Comparison of ENCODE assay signal across 15 mouse cellular contexts in genomic region chr11:96292565-96293301, GRCm38 (mm10). TPM values are rescaled to one million over a fixed set of nuclear protein-coding genes. Genes with fewer than 3 reads are reported as not detected.
A peak's percentile ranks its signal among the peaks of the same experiment; 100 is the strongest.
DNase-seq lines count a peak whose midpoint lies in the region; ATAC-seq lines count a peak whose summit lies in the region.
"Had no signal": no experiment of that assay in that cellular context is flagged by ENCODE, and none has a peak within 500 bp of the region (broad histone marks: within the 10 kb centered on the region; RNA-seq: fewer than 3 reads in every experiment).

No protein-coding gene starts in this region.

- H3K27me3 ChIP-seq in embryonic facial prominence, embryonic 14.5 days (replicated peaks; ENCODE audit: control insufficient read depth, insufficient read depth, low read length): peaks cover 99% of the 10 kb centered on the region
- H3K27me3 ChIP-seq in kidney, embryonic 15.5 days: no peaks in the 10 kb centered on the region
- H3K27me3 ChIP-seq in neural tube, embryonic 15.5 days (replicated peaks): no peaks in the 10 kb centered on the region

- no peak overlapping the region for H3K4me2 ChIP-seq in embryonic facial prominence, embryonic 14.5 days (ENCODE audit: low read depth, low read length)
- peak overlapping the region; percentile 90 for H3K4me2 ChIP-seq in kidney, embryonic 15.5 days
- H3K4me2 ChIP-seq in neural tube, embryonic 15.5 days: peak overlapping the region; percentile 87

- no peak overlapping the region for H3K27ac ChIP-seq in embryonic facial prominence, embryonic 14.5 days (replicated peaks; ENCODE audit: low read depth, low read length)
- peak overlapping the region; percentile 100 for H3K27ac ChIP-seq in kidney, embryonic 15.5 days
- peak overlapping the region; percentile 99 for H3K27ac ChIP-seq in neural tube, embryonic 15.5 days (replicated peaks)
- H3K27ac ChIP-seq: macrophage had no signal

- H3K4me1 ChIP-seq in embryonic facial prominence, embryonic 14.5 days (ENCODE audit: control insufficient read depth, insufficient read depth, low read length): no peaks in the 10 kb centered on the region
- peaks cover 60% of the 10 kb centered on the region for H3K4me1 ChIP-seq in kidney, embryonic 15.5 days
- H3K4me1 ChIP-seq in neural tube, embryonic 15.5 days: peaks cover 43% of the 10 kb centered on the region

- no peaks in the 10 kb centered on the region for H3K36me3 ChIP-seq in embryonic facial prominence, embryonic 14.5 days (ENCODE audit: control insufficient read depth, insufficient read depth, low read length)
- H3K36me3 ChIP-seq in kidney, embryonic 15.5 days: no peaks in the 10 kb centered on the region
- no peaks in the 10 kb centered on the region for H3K36me3 ChIP-seq in neural tube, embryonic 15.5 days

- no peaks in the 10 kb centered on the region for H3K9me3 ChIP-seq in embryonic facial prominence, embryonic 14.5 days (ENCODE audit: control insufficient read depth, low read length)
- no peaks in the 10 kb centered on the region for H3K9me3 ChIP-seq in kidney, embryonic 15.5 days (replicated peaks)
- no peaks in the 10 kb centered on the region for H3K9me3 ChIP-seq in neural tube, embryonic 15.5 days (replicated peaks)

- WGBS in embryonic facial prominence, embryonic 14.5 days: 2% methylated on average over 12 of the region's 12 CpGs
- WGBS in kidney, embryonic 15.5 days: 3% methylated on average over 12 of the region's 12 CpGs
- 1% methylated on average over 12 of the region's 12 CpGs for WGBS in neural tube, embryonic 15.5 days

- no peak for ATAC-seq in embryonic facial prominence, embryonic 14.5 days (ENCODE audit: low read depth)
- ATAC-seq in kidney, embryonic 15.5 days (replicated peaks; ENCODE audit: low FRiP score): no peak
- ATAC-seq in neural tube, embryonic 15.5 days (ENCODE audit: low FRiP score): no peak

- H3K4me3 ChIP-seq in embryonic facial prominence, embryonic 14.5 days (ENCODE audit: low read depth, low read length): no peak overlapping the region; the same call in 1 of the 2 replicates
- peak overlapping the region; percentile 80 for H3K4me3 ChIP-seq in kidney, embryonic 15.5 days (replicated peaks)
- peak overlapping the region; percentile 60 for H3K4me3 ChIP-seq in neural tube, embryonic 15.5 days (replicated peaks)

- 0 out of 2 replicates have a peak overlapping the region, but pooled peaks have one; percentile 19 for H3K9ac ChIP-seq in embryonic facial prominence, embryonic 14.5 days (ENCODE audit: low read depth, low read length)
- peak overlapping the region; percentile 96 for H3K9ac ChIP-seq in kidney, embryonic 15.5 days
- H3K9ac ChIP-seq in neural tube, embryonic 15.5 days (replicated peaks): peak overlapping the region; percentile 83

- intact Hi-C loops in gastrocnemius, postnatal 14 days (cut with DNase I; ENCODE audit: low total_unique reads): no loop called here

- DNase-seq in kidney, adult 11 months: peak; percentile 48
- no peak for DNase-seq in kidney, postnatal 14 days
- no peak for DNase-seq in embryonic facial prominence, embryonic 14.5 days (ENCODE audit: low spot score)
- no peak for DNase-seq in lung, postnatal 14 days
- no peak for DNase-seq in cerebellum, adult 9-10 months
- no peak for DNase-seq in gastrocnemius, postnatal 14 days
- DNase-seq: cerebellum, adult 8-10 months; right cerebral cortex, postnatal 4 days; thymus, postnatal 4 days had no signal

RNA-seq across cellular contexts. Expression of gene Hoxb6, which starts 0.5 kb away (rescaled TPM):
- polyA plus RNA-seq in embryonic facial prominence, embryonic 14.5 days (2014; fragmentation: Nextera tagmentation; extraction: Ambion mirVana): 0.22 and 0.97 TPM in 2 replicates
- polyA plus RNA-seq in kidney, embryonic 15.5 days (2015; fragmentation: Nextera tagmentation; extraction: Ambion mirVana): 47.1 and 49.1 TPM in 2 replicates
- polyA plus RNA-seq in neural tube, embryonic 15.5 days (2015; fragmentation: Nextera tagmentation; extraction: Ambion mirVana): 109 and 135 TPM in 2 replicates
- total RNA-seq in gastrocnemius, postnatal 14 days (2021): under 1 TPM; 0.43 to 0.75 TPM
- total RNA-seq: left cerebral cortex, adult 8-10 months; MEL had no signal
- polyA plus RNA-seq: macrophage had no signal

RNA-seq across cellular contexts. Expression of gene Hoxb7, which starts 6.3 kb away (rescaled TPM):
- polyA plus RNA-seq in embryonic facial prominence, embryonic 14.5 days (2014; fragmentation: Nextera tagmentation; extraction: Ambion mirVana): 0.39 and 0.42 TPM in 2 replicates
- 58.5 and 62.7 TPM in 2 replicates for polyA plus RNA-seq in kidney, embryonic 15.5 days (2015; fragmentation: Nextera tagmentation; extraction: Ambion mirVana)
- 101 and 115 TPM in 2 replicates for polyA plus RNA-seq in neural tube, embryonic 15.5 days (2015; fragmentation: Nextera tagmentation; extraction: Ambion mirVana)
- total RNA-seq in gastrocnemius, postnatal 14 days (2021): 1 to 10 TPM; 1.5 to 1.6 TPM
- total RNA-seq: hematopoietic stem cell, adult 5-6 weeks; left cerebral cortex, adult 8-10 months; MEL had no signal
- polyA plus RNA-seq: macrophage had no signal

RNA-seq across cellular contexts. Expression of gene Hoxb5, which starts 10.4 kb away (rescaled TPM):
- polyA plus RNA-seq in embryonic facial prominence, embryonic 14.5 days (2014; fragmentation: Nextera tagmentation; extraction: Ambion mirVana): 1.8 and 2.4 TPM in 2 replicates
- 18.8 and 20.2 TPM in 2 replicates for polyA plus RNA-seq in kidney, embryonic 15.5 days (2015; fragmentation: Nextera tagmentation; extraction: Ambion mirVana)
- 39.5 and 106 TPM in 2 replicates for polyA plus RNA-seq in neural tube, embryonic 15.5 days (2015; fragmentation: Nextera tagmentation; extraction: Ambion mirVana)
- total RNA-seq in gastrocnemius, postnatal 14 days (2021): under 1 TPM; 0.90 to 0.91 TPM
- total RNA-seq: left cerebral cortex, adult 8-10 months; MEL had no signal
- polyA plus RNA-seq: macrophage had no signal

RNA-seq across cellular contexts. Expression of gene Hoxb8, which starts 11.0 kb away (rescaled TPM):
- not detected in 2 replicates for polyA plus RNA-seq in embryonic facial prominence, embryonic 14.5 days (2014; fragmentation: Nextera tagmentation; extraction: Ambion mirVana)
- 8.9 and 9.8 TPM in 2 replicates for polyA plus RNA-seq in kidney, embryonic 15.5 days (2015; fragmentation: Nextera tagmentation; extraction: Ambion mirVana)
- 63.1 and 71.8 TPM in 2 replicates for polyA plus RNA-seq in neural tube, embryonic 15.5 days (2015; fragmentation: Nextera tagmentation; extraction: Ambion mirVana)
- under 1 TPM; 0.71 to 0.74 TPM for total RNA-seq in gastrocnemius, postnatal 14 days (2021)
- total RNA-seq: hematopoietic stem cell, adult 5-6 weeks; left cerebral cortex, adult 8-10 months; MEL had no signal
- polyA plus RNA-seq: macrophage had no signal

RNA-seq across cellular contexts. Expression of gene Hoxb9, which starts 21.5 kb away (rescaled TPM):
- polyA plus RNA-seq in embryonic facial prominence, embryonic 14.5 days (2014; fragmentation: Nextera tagmentation; extraction: Ambion mirVana): 0.10 TPM in 1 of 2 replicates, not detected in the other
- polyA plus RNA-seq in kidney, embryonic 15.5 days (2015; fragmentation: Nextera tagmentation; extraction: Ambion mirVana): 22.3 and 27.2 TPM in 2 replicates
- 55.7 and 57.5 TPM in 2 replicates for polyA plus RNA-seq in neural tube, embryonic 15.5 days (2015; fragmentation: Nextera tagmentation; extraction: Ambion mirVana)
- under 1 TPM; 0.49 to 0.59 TPM for total RNA-seq in gastrocnemius, postnatal 14 days (2021)
- total RNA-seq: MEL had no signal
- polyA plus RNA-seq: macrophage had no signal

Comparison
In these comparisons a context has a peak if more than half of its experiments do, and no peak if none do; other contexts are left out.
1. H3K9ac ChIP-seq: peak in every context shown above with its lines; median percentile 96 in kidney, embryonic 15.5 days; 83 in neural tube, embryonic 15.5 days; 19 in embryonic facial prominence, embryonic 14.5 days.
2. RNA of gene Hoxb6, which starts 0.5 kb away (polyA plus RNA-seq): 109 to 135 TPM in neural tube, embryonic 15.5 days and 47.1 to 49.1 TPM in kidney, embryonic 15.5 days; 0.22 to 0.97 TPM in embryonic facial prominence, embryonic 14.5 days; every median in the first group is over 10 times any median in the second.
3. RNA of gene Hoxb7, which starts 6.3 kb away (polyA plus RNA-seq): 101 to 115 TPM in neural tube, embryonic 15.5 days and 58.5 to 62.7 TPM in kidney, embryonic 15.5 days; 0.39 to 0.42 TPM in embryonic facial prominence, embryonic 14.5 days; every median in the first group is over 10 times any median in the second.